ENCODE assay signal across 9 mouse cellular contexts in the genomic region with DNA sequence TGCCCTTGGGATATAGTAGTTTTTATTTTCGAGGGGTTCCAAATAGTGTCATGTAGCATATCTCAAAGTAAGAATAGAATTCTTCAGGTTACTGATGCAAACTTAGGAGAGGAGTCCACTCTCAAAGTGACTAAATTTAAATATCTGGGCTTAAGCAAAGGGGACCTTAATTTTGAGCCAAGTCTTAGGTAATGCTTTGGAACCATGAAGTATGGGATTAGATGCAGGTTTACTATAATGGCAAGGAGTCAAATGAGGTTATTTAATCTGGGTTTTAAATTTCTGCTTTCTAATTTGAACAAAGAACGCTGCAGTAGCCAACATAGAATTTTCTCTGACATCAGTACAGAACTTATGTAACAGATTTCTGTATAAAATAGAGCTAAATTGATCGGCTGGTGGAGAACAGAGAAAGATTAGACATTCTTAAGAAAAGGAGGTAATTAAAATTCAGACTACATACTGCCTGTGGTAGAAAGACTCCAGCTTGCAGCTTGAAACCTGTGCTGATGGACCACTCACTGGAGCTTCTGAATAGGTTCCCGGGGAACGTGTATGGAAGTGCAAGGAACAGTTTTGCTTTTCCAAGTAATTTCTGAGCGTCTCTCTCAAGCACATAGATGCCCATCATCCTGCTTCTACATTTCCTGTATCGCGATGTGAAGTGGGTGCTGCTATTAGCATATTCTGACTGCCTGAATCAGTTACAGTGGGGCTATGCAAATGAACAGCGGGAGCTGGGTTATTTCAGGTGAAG.
DNase-seq lines count a peak whose midpoint lies in the region; ATAC-seq and TF ChIP-seq lines count a peak whose summit lies in the region.
"Had no signal": no experiment of that assay in that cellular context is flagged by ENCODE, and none has a peak within 500 bp of the region (broad histone marks: within the 10 kb centered on the region; RNA-seq: fewer than 3 reads in every experiment).

No protein-coding gene starts in this region.

- no peaks in the 10 kb centered on the region for H3K9me3 ChIP-seq in hindbrain, embryonic 16.5 days (ENCODE audit: control insufficient read depth, low read length)
- H3K9me3 ChIP-seq in limb, embryonic 14.5 days (ENCODE audit: control insufficient read depth, low read length), result no peaks in the 10 kb centered on the region

- no peaks in the 10 kb centered on the region for H3K4me1 ChIP-seq in cortical plate, adult 2 months (ENCODE audit: control insufficient read depth, insufficient read depth, low read length)
- H3K4me1 ChIP-seq in hindbrain, embryonic 16.5 days (ENCODE audit: control insufficient read depth, insufficient read depth, low read depth, low read length), result no peaks in the 10 kb centered on the region
- 0 out of 2 replicates have a peak, but pooled peaks cover 5% of the 10 kb centered on the region for H3K4me1 ChIP-seq in limb, embryonic 14.5 days (ENCODE audit: control insufficient read depth, insufficient read depth, low read length)

- ATAC-seq in hindbrain, embryonic 16.5 days, result peak; percentile 65; the same call in 1 of the 2 replicates
- no peak for ATAC-seq in limb, embryonic 14.5 days (ENCODE audit: low FRiP score, low read depth)
- ATAC-seq in erythroblast, adult 5-6 weeks (replicated peaks; ENCODE audit: low FRiP score, poor library complexity, severe bottlenecking), result no peak
- no peak for ATAC-seq in CD4-positive, CD25-positive, alpha-beta regulatory T cell, adult 4 months
- no peak for ATAC-seq in erythroid progenitor cell, adult 5-6 weeks (replicated peaks; ENCODE audit: low FRiP score, poor library complexity, severe bottlenecking)

- H3K9ac ChIP-seq in hindbrain, embryonic 16.5 days (ENCODE audit: low read depth, low read length), result peak overlapping the region; percentile 37
- no peak overlapping the region for H3K9ac ChIP-seq in limb, embryonic 14.5 days (ENCODE audit: low read depth, low read length, severe bottlenecking)

- 29% methylated on average over 9 of the region's 9 CpGs for WGBS in hindbrain, embryonic 16.5 days
- 38% methylated on average over 9 of the region's 9 CpGs for WGBS in limb, embryonic 14.5 days

- DNase-seq in brain, adult 2 months (ENCODE audit: low read depth, low spot score), result peak; percentile 72
- no peak for DNase-seq in limb, embryonic 14.5 days (ENCODE audit: low spot score)
- DNase-seq in T-cell, adult 2 months (ENCODE audit: low spot score), result no peak
- DNase-seq: gastrocnemius, postnatal 10 days had no signal

- no peak for TF ChIP-seq CTCF in cortical plate, adult 2 months (IDR thresholded peaks at IDR 0.05; ENCODE audit: extremely low read depth, insufficient read depth, low read length)

- peak overlapping the region; percentile 87 for H3K27ac ChIP-seq in cortical plate, adult 2 months (ENCODE audit: insufficient read depth, low read length)
- H3K27ac ChIP-seq in hindbrain, embryonic 16.5 days (ENCODE audit: low read depth, low read length), result 0 out of 2 replicates have a peak overlapping the region, but pooled peaks have one; percentile 9
- no peak overlapping the region for H3K27ac ChIP-seq in limb, embryonic 14.5 days (replicated peaks; ENCODE audit: low read depth, low read length)

- TF ChIP-seq POLR2A in cortical plate, adult 2 months (IDR thresholded peaks at IDR 0.05; ENCODE audit: extremely low read depth, insufficient read depth, low read length), result no peak
- no peak for TF ChIP-seq POLR2A in limb, embryonic 14.5 days (IDR thresholded peaks at IDR 0.05; ENCODE audit: borderline replicate concordance, extremely low read depth, insufficient read depth, insufficient read length)

- H3K27me3 ChIP-seq in hindbrain, embryonic 16.5 days (replicated peaks; ENCODE audit: control insufficient read depth, insufficient read depth, low read length), result no peaks in the 10 kb centered on the region
- H3K27me3 ChIP-seq in limb, embryonic 14.5 days (ENCODE audit: control insufficient read depth, insufficient read depth, low read length), result no peaks in the 10 kb centered on the region

- H3K4me3 ChIP-seq in cortical plate, adult 2 months (ENCODE audit: insufficient read depth, low read length), result peak overlapping the region; percentile 57
- peak overlapping the region; percentile 30 for H3K4me3 ChIP-seq in hindbrain, embryonic 16.5 days (ENCODE audit: low read length)
- no peak overlapping the region for H3K4me3 ChIP-seq in limb, embryonic 14.5 days (replicated peaks; ENCODE audit: low read length)

- no peaks in the 10 kb centered on the region for H3K36me3 ChIP-seq in hindbrain, embryonic 16.5 days (ENCODE audit: control insufficient read depth, insufficient read depth, low read length)
- H3K36me3 ChIP-seq in limb, embryonic 14.5 days (ENCODE audit: control insufficient read depth, insufficient read depth, low read length), result no peaks in the 10 kb centered on the region

- H3K4me2 ChIP-seq in hindbrain, embryonic 16.5 days (ENCODE audit: low read length), result peak overlapping the region; percentile 49
- 0 out of 2 replicates have a peak overlapping the region, but pooled peaks have one; percentile 11 for H3K4me2 ChIP-seq in limb, embryonic 14.5 days (replicated peaks; ENCODE audit: low read depth, low read length, severe bottlenecking)
